Mouse (Mus musculus): ENCODE results near the gene Meis1. TPM values are rescaled to one million over a fixed set of nuclear protein-coding genes. Genes with fewer than 3 reads are reported as not detected.

Meis1 gene
- 143 and 153 TPM in 2 replicates for polyA plus RNA-seq (2015; fragmentation: Nextera tagmentation; extraction: Ambion mirVana)

GRCm38 (mm10) chr11:19018489-19019203 is at the start of gene Meis1:
Gene Meis1 (minus strand): TSS chr11:19018985.
- no peaks in the 10 kb centered on the region for H3K27me3 ChIP-seq (ENCODE audit: control insufficient read depth, insufficient read depth, low read length)
- peak within 1 kb of the TSS; percentile 81 for H3K4me2 ChIP-seq (ENCODE audit: low read depth, low read length)
- peak within 1 kb of the TSS; percentile 95 for H3K27ac ChIP-seq (ENCODE audit: low read length)
- no peaks in the 10 kb centered on the region for H3K9me3 ChIP-seq (replicated peaks; ENCODE audit: control insufficient read depth, low read length)
- H3K36me3 ChIP-seq (ENCODE audit: control insufficient read depth, insufficient read depth, low read length), result 0 out of 2 replicates have a peak, but pooled peaks cover 3% of the 10 kb centered on the region
- H3K9ac ChIP-seq (ENCODE audit: low read length), result peak within 1 kb of the TSS; percentile 100
- H3K4me1 ChIP-seq (ENCODE audit: control insufficient read depth, insufficient read depth, low read length), result peaks cover 12% of the 10 kb centered on the region
- WGBS, result under 1% methylated on average over 29 of the region's 29 CpGs
- peak within 1 kb of the TSS; percentile 88 for H3K4me3 ChIP-seq (replicated peaks; ENCODE audit: low read length)
- peak; percentile 92 for ATAC-seq (ENCODE audit: insufficient read depth, low FRiP score)

- Histone ChIP-seq H3K9me3 (replicated peaks; ENCODE audit: control insufficient read depth, low read length) (no peaks in the 10 kb centered on the region), H3K9ac (ENCODE audit: low read length) (no peak overlapping the region), H3K27me3 (ENCODE audit: control insufficient read depth, insufficient read depth, low read length) (no peaks in the 10 kb centered on the region), H3K27ac (ENCODE audit: low read length) (no peak overlapping the region), H3K4me3 (replicated peaks; ENCODE audit: low read length) (no peak overlapping the region), H3K4me2 (ENCODE audit: low read depth, low read length) (no peak overlapping the region), H3K36me3 (ENCODE audit: control insufficient read depth, insufficient read depth, low read length) (no peaks in the 10 kb centered on the region), H3K4me1 (ENCODE audit: control insufficient read depth, insufficient read depth, low read length) (no peaks in the 10 kb centered on the region)
- ATAC-seq (ENCODE audit: insufficient read depth, low FRiP score), result no peak
- WGBS, result 58% methylated on average over 5 of the region's 5 CpGs
Observed at GRCm38 (mm10) chr11:19067334-19067733, 48.5 kb upstream of the Meis1 start.

GRCm38 (mm10) chr11:19049276-19049675 is 30.5 kb upstream of the Meis1 start:
- Histone ChIP-seq H3K4me3 (replicated peaks; ENCODE audit: low read length) (no peak overlapping the region), H3K27me3 (ENCODE audit: control insufficient read depth, insufficient read depth, low read length) (no peaks in the 10 kb centered on the region), H3K36me3 (ENCODE audit: control insufficient read depth, insufficient read depth, low read length) (no peaks in the 10 kb centered on the region), H3K4me2 (ENCODE audit: low read depth, low read length) (no peak overlapping the region), H3K9ac (ENCODE audit: low read length) (no peak overlapping the region), H3K27ac (ENCODE audit: low read length) (no peak overlapping the region), H3K4me1 (ENCODE audit: control insufficient read depth, insufficient read depth, low read length) (no peaks in the 10 kb centered on the region), H3K9me3 (replicated peaks; ENCODE audit: control insufficient read depth, low read length) (no peaks in the 10 kb centered on the region)
- WGBS, result 54% methylated on average over 7 of the region's 7 CpGs
- ATAC-seq (ENCODE audit: insufficient read depth, low FRiP score), result no peak

- H3K36me3 ChIP-seq (ENCODE audit: control insufficient read depth, insufficient read depth, low read length), result no peaks in the 10 kb centered on the region
- no peak overlapping the region for H3K4me3 ChIP-seq (replicated peaks; ENCODE audit: low read length)
- no peak overlapping the region for H3K4me2 ChIP-seq (ENCODE audit: low read depth, low read length)
- 93% methylated on average over 10 of the region's 10 CpGs for WGBS
- no peaks in the 10 kb centered on the region for H3K27me3 ChIP-seq (ENCODE audit: control insufficient read depth, insufficient read depth, low read length)
- H3K9ac ChIP-seq (ENCODE audit: low read length), result no peak overlapping the region
- H3K4me1 ChIP-seq (ENCODE audit: control insufficient read depth, insufficient read depth, low read length), result no peaks in the 10 kb centered on the region
- H3K27ac ChIP-seq (ENCODE audit: low read length), result no peak overlapping the region
- no peak for ATAC-seq (ENCODE audit: insufficient read depth, low FRiP score)
- no peaks in the 10 kb centered on the region for H3K9me3 ChIP-seq (replicated peaks; ENCODE audit: control insufficient read depth, low read length)
Observed at GRCm38 (mm10) chr11:19036595-19037166, 17.9 kb upstream of the Meis1 start.

- Histone ChIP-seq H3K27ac (ENCODE audit: low read length) (peak overlapping the region; percentile 79), H3K27me3 (ENCODE audit: control insufficient read depth, insufficient read depth, low read length) (no peaks in the 10 kb centered on the region)
- under 1% methylated on average over 58 of the region's 58 CpGs for WGBS
Observed at GRCm38 (mm10) chr11:19026581-19027561, 8.1 kb upstream of the Meis1 start.

GRCm38 (mm10) chr11:19025976-19026520 is 7.3 kb upstream of the Meis1 start:
- peak overlapping the region; percentile 58 for H3K4me3 ChIP-seq (replicated peaks; ENCODE audit: low read length)
- ATAC-seq (ENCODE audit: insufficient read depth, low FRiP score), result no peak
- H3K9ac ChIP-seq (ENCODE audit: low read length), result peak overlapping the region; percentile 91
- peak overlapping the region; percentile 100 for H3K4me2 ChIP-seq (ENCODE audit: low read depth, low read length)
- H3K36me3 ChIP-seq (ENCODE audit: control insufficient read depth, insufficient read depth, low read length), result no peaks in the 10 kb centered on the region
- H3K9me3 ChIP-seq (replicated peaks; ENCODE audit: control insufficient read depth, low read length), result no peaks in the 10 kb centered on the region
- H3K27me3 ChIP-seq (ENCODE audit: control insufficient read depth, insufficient read depth, low read length), result no peaks in the 10 kb centered on the region
- 9% methylated on average over 11 of the region's 11 CpGs for WGBS
- peak overlapping the region; percentile 79 for H3K27ac ChIP-seq (ENCODE audit: low read length)
- peaks cover 18% of the 10 kb centered on the region for H3K4me1 ChIP-seq (ENCODE audit: control insufficient read depth, insufficient read depth, low read length)

More at GRCm38 (mm10) chr11:19026581-19027561, 8.1 kb upstream of the Meis1 start:
- H3K9ac ChIP-seq (ENCODE audit: low read length), result peak overlapping the region; percentile 91
- peak; percentile 92 for ATAC-seq (ENCODE audit: insufficient read depth, low FRiP score)
- no peaks in the 10 kb centered on the region for H3K36me3 ChIP-seq (ENCODE audit: control insufficient read depth, insufficient read depth, low read length)
- H3K4me1 ChIP-seq (ENCODE audit: control insufficient read depth, insufficient read depth, low read length), result peaks cover 12% of the 10 kb centered on the region
- peak overlapping the region; percentile 58 for H3K4me3 ChIP-seq (replicated peaks; ENCODE audit: low read length)
- peak overlapping the region; percentile 100 for H3K4me2 ChIP-seq (ENCODE audit: low read depth, low read length)
- H3K9me3 ChIP-seq (replicated peaks; ENCODE audit: control insufficient read depth, low read length), result no peaks in the 10 kb centered on the region

- Histone ChIP-seq H3K4me3 (replicated peaks; ENCODE audit: low read length) (no peak overlapping the region), H3K9ac (ENCODE audit: low read length) (no peak overlapping the region), H3K27me3 (ENCODE audit: control insufficient read depth, insufficient read depth, low read length) (no peaks in the 10 kb centered on the region), H3K27ac (ENCODE audit: low read length) (no peak overlapping the region), H3K9me3 (replicated peaks; ENCODE audit: control insufficient read depth, low read length) (no peaks in the 10 kb centered on the region), H3K4me1 (ENCODE audit: control insufficient read depth, insufficient read depth, low read length) (peaks cover 18% of the 10 kb centered on the region), H3K4me2 (ENCODE audit: low read depth, low read length) (no peak overlapping the region), H3K36me3 (ENCODE audit: control insufficient read depth, insufficient read depth, low read length) (no peaks in the 10 kb centered on the region)
- ATAC-seq (ENCODE audit: insufficient read depth, low FRiP score), result no peak
- WGBS, result 39% methylated on average over 8 of the region's 8 CpGs
Observed at GRCm38 (mm10) chr11:19024496-19025265, 5.9 kb upstream of the Meis1 start.

GRCm38 (mm10) chr11:19023356-19023755 is 4.6 kb upstream of the Meis1 start:
- Histone ChIP-seq H3K4me2 (ENCODE audit: low read depth, low read length) (no peak overlapping the region), H3K9ac (ENCODE audit: low read length) (no peak overlapping the region), H3K4me3 (replicated peaks; ENCODE audit: low read length) (no peak overlapping the region), H3K27me3 (ENCODE audit: control insufficient read depth, insufficient read depth, low read length) (no peaks in the 10 kb centered on the region), H3K4me1 (ENCODE audit: control insufficient read depth, insufficient read depth, low read length) (peaks cover 18% of the 10 kb centered on the region), H3K9me3 (replicated peaks; ENCODE audit: control insufficient read depth, low read length) (no peaks in the 10 kb centered on the region), H3K36me3 (ENCODE audit: control insufficient read depth, insufficient read depth, low read length) (no peaks in the 10 kb centered on the region), H3K27ac (ENCODE audit: low read length) (no peak overlapping the region; the same call in 1 of the 2 replicates)
- ATAC-seq (ENCODE audit: insufficient read depth, low FRiP score), result no peak
- 37% methylated on average over 5 of the region's 5 CpGs for WGBS

All from stomach, embryonic 16.5 days (tissue).